Mouse (Mus musculus): Measurements from ENCODE around the gene Irx3. TPM values are rescaled to one million over a fixed set of nuclear protein-coding genes. Genes with fewer than 3 reads are reported as not detected.
A peak's percentile ranks its signal among the peaks of the same experiment; 100 is the strongest.

The Irx3 gene
- polyA plus RNA-seq, 1 experiment from 2014 or later, result 22.9 TPM

- ATAC-seq (ENCODE audit: insufficient number of reproducible peaks, low FRiP score, low TSS enrichment, low read depth), result no peak
- Histone ChIP-seq H3K4me3 (replicated peaks) (no peak overlapping the region), H3K27me3 (0 out of 2 replicates have a peak, but pooled peaks cover 9% of the 10 kb centered on the region), H3K4me1 (no peaks in the 10 kb centered on the region), H3K9me3 (replicated peaks) (no peaks in the 10 kb centered on the region), H3K36me3 (no peaks in the 10 kb centered on the region), H3K4me2 (replicated peaks) (no peak overlapping the region), H3K9ac (no peak overlapping the region), H3K27ac (replicated peaks) (no peak overlapping the region)
- 47% methylated on average over 4 of the region's 4 CpGs for WGBS
Measured at GRCm38 (mm10) chr8:91819778-91820177, 17.9 kb upstream of the Irx3 start.

- H3K27me3 ChIP-seq, result 0 out of 2 replicates have a peak, but pooled peaks cover 9% of the 10 kb centered on the region
- H3K9me3 ChIP-seq (replicated peaks), result no peaks in the 10 kb centered on the region
- no peak for ATAC-seq (ENCODE audit: insufficient number of reproducible peaks, low FRiP score, low TSS enrichment, low read depth)
- H3K4me3 ChIP-seq (replicated peaks), result no peak overlapping the region
- WGBS, result 34% methylated on average over 3 of the region's 3 CpGs
- H3K36me3 ChIP-seq, result no peaks in the 10 kb centered on the region
- no peak overlapping the region for H3K4me2 ChIP-seq (replicated peaks)
- no peaks in the 10 kb centered on the region for H3K4me1 ChIP-seq
- H3K9ac ChIP-seq, result no peak overlapping the region
- no peak overlapping the region for H3K27ac ChIP-seq (replicated peaks)
Measured at GRCm38 (mm10) chr8:91818784-91819183, 16.9 kb upstream of the Irx3 start.

- no peaks in the 10 kb centered on the region for H3K9me3 ChIP-seq (replicated peaks)
- H3K4me3 ChIP-seq (replicated peaks), result no peak overlapping the region
- peaks cover 15% of the 10 kb centered on the region for H3K27me3 ChIP-seq
- ATAC-seq (ENCODE audit: insufficient number of reproducible peaks, low FRiP score, low TSS enrichment, low read depth), result no peak
- no peak overlapping the region for H3K27ac ChIP-seq (replicated peaks)
- H3K9ac ChIP-seq, result no peak overlapping the region
- 94% methylated on average over 4 of the region's 4 CpGs for WGBS
- H3K4me1 ChIP-seq, result no peaks in the 10 kb centered on the region
- no peaks in the 10 kb centered on the region for H3K36me3 ChIP-seq
- H3K4me2 ChIP-seq (replicated peaks), result no peak overlapping the region
Measured at GRCm38 (mm10) chr8:91814106-91814505, 12.2 kb upstream of the Irx3 start.

- Histone ChIP-seq H3K9ac (no peak overlapping the region), H3K9me3 (replicated peaks) (no peaks in the 10 kb centered on the region), H3K27ac (replicated peaks) (no peak overlapping the region), H3K36me3 (no peaks in the 10 kb centered on the region), H3K4me3 (replicated peaks) (no peak overlapping the region), H3K4me2 (replicated peaks) (peak overlapping the region; percentile 53), H3K4me1 (peaks cover 39% of the 10 kb centered on the region), H3K27me3 (peaks cover 75% of the 10 kb centered on the region)
- ATAC-seq (ENCODE audit: insufficient number of reproducible peaks, low FRiP score, low TSS enrichment, low read depth), result no peak
- WGBS, result 33% methylated on average over 12 of the region's 12 CpGs
Measured at GRCm38 (mm10) chr8:91806720-91807241, 4.9 kb upstream of the Irx3 start.

- Histone ChIP-seq H3K36me3 (no peaks in the 10 kb centered on the region), H3K4me1 (peaks cover 44% of the 10 kb centered on the region), H3K9ac (no peak overlapping the region), H3K9me3 (replicated peaks) (no peaks in the 10 kb centered on the region), H3K27ac (replicated peaks) (no peak overlapping the region), H3K27me3 (peaks cover 71% of the 10 kb centered on the region), H3K4me2 (replicated peaks) (peak overlapping the region; percentile 53), H3K4me3 (replicated peaks) (peak overlapping the region; percentile 33)
- no peak for ATAC-seq (ENCODE audit: insufficient number of reproducible peaks, low FRiP score, low TSS enrichment, low read depth)
- WGBS, result 21% methylated on average over 33 of the region's 33 CpGs
Measured at GRCm38 (mm10) chr8:91806084-91806719, 4.3 kb upstream of the Irx3 start.

GRCm38 (mm10) chr8:91805254-91805671 lies 3.4 kb upstream of the Irx3 start:
- peaks cover 71% of the 10 kb centered on the region for H3K27me3 ChIP-seq
- H3K27ac ChIP-seq (replicated peaks), result no peak overlapping the region
- H3K4me1 ChIP-seq, result peaks cover 54% of the 10 kb centered on the region
- H3K4me3 ChIP-seq (replicated peaks), result peak overlapping the region; percentile 33
- 4% methylated on average over 32 of the region's 32 CpGs for WGBS
- no peak overlapping the region for H3K9ac ChIP-seq
- ATAC-seq (ENCODE audit: insufficient number of reproducible peaks, low FRiP score, low TSS enrichment, low read depth), result no peak
- no peaks in the 10 kb centered on the region for H3K9me3 ChIP-seq (replicated peaks)
- peak overlapping the region; percentile 53 for H3K4me2 ChIP-seq (replicated peaks)
- no peaks in the 10 kb centered on the region for H3K36me3 ChIP-seq

- Histone ChIP-seq H3K9me3 (replicated peaks) (no peaks in the 10 kb centered on the region), H3K9ac (no peak overlapping the region), H3K4me3 (replicated peaks) (peak overlapping the region; percentile 33), H3K4me1 (peaks cover 60% of the 10 kb centered on the region), H3K4me2 (replicated peaks) (peak overlapping the region; percentile 53), H3K27me3 (peaks cover 74% of the 10 kb centered on the region), H3K27ac (replicated peaks) (no peak overlapping the region), H3K36me3 (no peaks in the 10 kb centered on the region)
- no peak for ATAC-seq (ENCODE audit: insufficient number of reproducible peaks, low FRiP score, low TSS enrichment, low read depth)
- 20% methylated on average over 35 of the region's 36 CpGs for WGBS
Measured at GRCm38 (mm10) chr8:91804403-91805253, 2.8 kb upstream of the Irx3 start.

- Histone ChIP-seq H3K27ac (replicated peaks) (no peak overlapping the region), H3K4me1 (peaks cover 63% of the 10 kb centered on the region), H3K9ac (no peak overlapping the region), H3K36me3 (no peaks in the 10 kb centered on the region), H3K4me3 (replicated peaks) (peak overlapping the region; percentile 17; the same call in 1 of the 2 replicates), H3K9me3 (replicated peaks) (no peaks in the 10 kb centered on the region), H3K27me3 (peaks cover 74% of the 10 kb centered on the region), H3K4me2 (replicated peaks) (no peak overlapping the region)
- no peak for ATAC-seq (ENCODE audit: insufficient number of reproducible peaks, low FRiP score, low TSS enrichment, low read depth)
- 40% methylated on average over 28 of the region's 28 CpGs for WGBS
Measured at GRCm38 (mm10) chr8:91803515-91804402, 1.9 kb upstream of the Irx3 start.

GRCm38 (mm10) chr8:91802401-91803322 lies 795 bp upstream of the Irx3 start:
- H3K27me3 ChIP-seq, result peaks cover 72% of the 10 kb centered on the region
- no peaks in the 10 kb centered on the region for H3K36me3 ChIP-seq
- 9% methylated on average over 29 of the region's 29 CpGs for WGBS
- H3K4me2 ChIP-seq (replicated peaks), result peak overlapping the region; percentile 94
- no peaks in the 10 kb centered on the region for H3K9me3 ChIP-seq (replicated peaks)
- peak overlapping the region; percentile 95 for H3K27ac ChIP-seq (replicated peaks)
- H3K4me3 ChIP-seq (replicated peaks), result peak overlapping the region; percentile 67
- no peak for ATAC-seq (ENCODE audit: insufficient number of reproducible peaks, low FRiP score, low TSS enrichment, low read depth)
- H3K4me1 ChIP-seq, result peaks cover 69% of the 10 kb centered on the region
- H3K9ac ChIP-seq, result no peak overlapping the region

GRCm38 (mm10) chr8:91801241-91801811 lies 541 bp downstream of the Irx3 start:
- ATAC-seq (ENCODE audit: insufficient number of reproducible peaks, low FRiP score, low TSS enrichment, low read depth), result peak; percentile 81
- peaks cover 68% of the 10 kb centered on the region for H3K4me1 ChIP-seq
- H3K27me3 ChIP-seq, result peaks cover 72% of the 10 kb centered on the region
- H3K9me3 ChIP-seq (replicated peaks), result no peaks in the 10 kb centered on the region
- peak overlapping the region; percentile 67 for H3K4me3 ChIP-seq (replicated peaks)
- H3K27ac ChIP-seq (replicated peaks), result peak overlapping the region; percentile 95
- H3K4me2 ChIP-seq (replicated peaks), result peak overlapping the region; percentile 94
- no peaks in the 10 kb centered on the region for H3K36me3 ChIP-seq
- 0% methylated on average over 57 of the region's 57 CpGs for WGBS
- H3K9ac ChIP-seq, result peak overlapping the region; percentile 69

Measured in embryonic facial prominence, embryonic 15.5 days (tissue).